Mouse (Mus musculus) MEL (cell line): Measurements from ENCODE around the gene Psen2.

Experiments
- CTCF ChIP-seq, 3 experiments: IDR thresholded peaks in 2 of 3; conservative IDR thresholded peaks in 1 of 3; 2 replicates each; pipeline ENCODE4 v1.5.1; 2011 to 2012; ENCODE audit warnings: low read length in 3 of 3, low read depth in 2 of 3, mild to moderate bottlenecking in 2 of 3, improper control_type of control experiment in 1 of 3, inconsistent platforms in 1 of 3, mixed read lengths in 1 of 3, moderate library complexity in 1 of 3; ENCODE audit not compliant: control insufficient read depth in 1 of 3, insufficient read depth in 1 of 3, poor library complexity in 1 of 3, severe bottlenecking in 1 of 3
- E2F4 ChIP-seq: IDR thresholded peaks from 2 replicates; pipeline ENCODE4 v1.6.1; 2011; ENCODE audit warnings: low read depth, low read length, improper control_type of control experiment, borderline replicate concordance
- ELF1 ChIP-seq: IDR thresholded peaks from 2 replicates; pipeline ENCODE4 v1.6.1; 2014; ENCODE audit warnings: low read depth, mild to moderate bottlenecking, inconsistent platforms, low read length, improper control_type of control experiment, moderate library complexity
- ETS1 ChIP-seq: IDR thresholded peaks from 2 replicates; pipeline ENCODE4 v1.6.1; 2012; ENCODE audit warnings: low read depth, mild to moderate bottlenecking, inconsistent platforms, low read length, improper control_type of control experiment, moderate library complexity
- JUND ChIP-seq: IDR thresholded peaks from 2 replicates; pipeline ENCODE4 v1.6.1; 2011; ENCODE audit warnings: low read depth, mild to moderate bottlenecking, improper control_type of control experiment, low read length
- MXI1 ChIP-seq: IDR thresholded peaks from 2 replicates; pipeline ENCODE4 v1.6.1; 2011; ENCODE audit warnings: mild to moderate bottlenecking, low read depth, low read length, improper control_type of control experiment
- POLR2A ChIP-seq, 2 experiments: IDR thresholded peaks; 2 replicates each; pipeline ENCODE4 v1.6.1; 2011 to 2012; ENCODE audit warnings: low read length in 2 of 2, mild to moderate bottlenecking in 2 of 2, control low read depth in 1 of 2, improper control_type of control experiment in 1 of 2, low read depth in 1 of 2, moderate library complexity in 1 of 2; ENCODE audit not compliant: control insufficient read depth in 1 of 2, insufficient read depth in 1 of 2, poor library complexity in 1 of 2
- POLR2AphosphoS2 ChIP-seq: IDR thresholded peaks from 2 replicates; pipeline ENCODE4 v1.6.1; 2011; ENCODE audit warnings: low read length, improper control_type of control experiment
- SIN3A ChIP-seq: IDR thresholded peaks from 2 replicates; pipeline ENCODE4 v1.6.1; 2012; ENCODE audit warnings: low read length, improper control_type of control experiment, inconsistent platforms
- USF1 ChIP-seq: IDR thresholded peaks from 2 replicates; pipeline ENCODE4 v1.6.1; 2014; ENCODE audit warnings: low read depth, mild to moderate bottlenecking, inconsistent platforms, low read length, improper control_type of control experiment, moderate library complexity
- ZKSCAN1 ChIP-seq: IDR thresholded peaks from 2 replicates; pipeline ENCODE4 v1.6.1; 2012; ENCODE audit warnings: low read depth, mild to moderate bottlenecking, inconsistent platforms, low read length, improper control_type of control experiment, moderate library complexity
- ZNF384 ChIP-seq: IDR thresholded peaks from 2 replicates; pipeline ENCODE4 v1.6.1; 2012; ENCODE audit warnings: low read depth, mild to moderate bottlenecking, inconsistent platforms, low read length, improper control_type of control experiment

- TF ChIP-seq ELF1, result no peak
- no peak for TF ChIP-seq CTCF (IDR thresholded peaks at IDR 0.05 in 2 of 3, conservative IDR thresholded peaks at IDR 0.05 in 1 of 3; ENCODE audit: control insufficient read depth in 1 of 3, insufficient read depth in 1 of 3, low read depth in 2 of 3, low read length in 3 of 3, poor library complexity in 1 of 3, severe bottlenecking in 1 of 3)
- TF ChIP-seq ETS1, result no peak
- no peak for TF ChIP-seq SIN3A
- TF ChIP-seq ZKSCAN1, result no peak
- no peak for TF ChIP-seq MXI1
- no peak for TF ChIP-seq POLR2AphosphoS2
- no peak for TF ChIP-seq E2F4
- no peak for TF ChIP-seq JUND
- TF ChIP-seq ZNF384, result no peak
- TF ChIP-seq USF1, result no peak
- TF ChIP-seq POLR2A (IDR thresholded peaks at IDR 0.05; ENCODE audit: control insufficient read depth in 1 of 2, insufficient read depth in 1 of 2, low read depth in 1 of 2, low read length in 2 of 2, poor library complexity in 1 of 2), result no peak
Measured at GRCm38 (mm10) chr1:180277563-180277962, 14.3 kb upstream of the Psen2 start.
